Mouse (Mus musculus): ENCODE measurements at regions not wholly inside any gene's neighbourhood (a gene's known extent, or its start where the extent isn't known, plus 50 kb on each side); places are given as distances from the start of the nearest gene placed in this dataset.

- TF ChIP-seq TAL1 (IDR thresholded peaks at IDR 0.05; ENCODE audit: low read length) (no peak), CTCF (IDR thresholded peaks at IDR 0.05 in 2 of 3, conservative IDR thresholded peaks at IDR 0.05 in 1 of 3; ENCODE audit: control insufficient read depth in 1 of 3, insufficient read depth in 1 of 3, low read depth in 2 of 3, low read length in 3 of 3, poor library complexity in 1 of 3, severe bottlenecking in 1 of 3) (no peak), RCOR1 (IDR thresholded peaks at IDR 0.05; ENCODE audit: low read depth, low read length) (no peak), POLR2A (IDR thresholded peaks at IDR 0.05; ENCODE audit: control insufficient read depth in 1 of 2, insufficient read depth in 1 of 2, low read depth in 1 of 2, low read length in 2 of 2, poor library complexity in 1 of 2) (no peak), POLR2AphosphoS2 (IDR thresholded peaks at IDR 0.05; ENCODE audit: low read length) (no peak), CHD2 (IDR thresholded peaks at IDR 0.05; ENCODE audit: low read length) (no peak), NELFE (IDR thresholded peaks at IDR 0.05; ENCODE audit: low read depth, low read length) (no peak), ZKSCAN1 (IDR thresholded peaks at IDR 0.05; ENCODE audit: low read depth, low read length) (no peak), E2F4 (IDR thresholded peaks at IDR 0.05; ENCODE audit: borderline replicate concordance, low read depth, low read length) (no peak)
These were observed 180.9 kb upstream of the Fggy start for GRCm38 (mm10) chr4:95376386-95376785.
